Mouse (Mus musculus) thymus, postnatal 25 days (tissue): ENCODE data around the gene Nbeal2.
A peak's percentile ranks its signal among the peaks of the same experiment; 100 is the strongest.

Experiments
- DNase-seq: peaks from one replicate; pipeline ENCODE4 v3.0.0; 2022

The Nbeal2 gene

GRCm38 (mm10) chr9:110673107-110673752, 19.3 kb upstream of the Nbeal2 start:
- no peak for DNase-seq

GRCm38 (mm10) chr9:110672462-110673106, 18.6 kb upstream of the Nbeal2 start:
- DNase-seq, result peak; percentile 34

- DNase-seq, result no peak
These were observed 15.8 kb upstream of the Nbeal2 start for GRCm38 (mm10) chr9:110669785-110670184.

GRCm38 (mm10) chr9:110668601-110669293, 14.8 kb upstream of the Nbeal2 start:
- no peak for DNase-seq

- no peak for DNase-seq
These were observed 13.4 kb upstream of the Nbeal2 start for GRCm38 (mm10) chr9:110667219-110667836.

GRCm38 (mm10) chr9:110666374-110666773, 12.4 kb upstream of the Nbeal2 start:
- DNase-seq, result no peak

- DNase-seq, result no peak
These were observed 12.0 kb upstream of the Nbeal2 start for GRCm38 (mm10) chr9:110665912-110666311.

GRCm38 (mm10) chr9:110662844-110663243, 8.9 kb upstream of the Nbeal2 start:
- DNase-seq, result no peak

GRCm38 (mm10) chr9:110660856-110661612, 7.1 kb upstream of the Nbeal2 start:
- no peak for DNase-seq

GRCm38 (mm10) chr9:110660208-110660607, 6.2 kb upstream of the Nbeal2 start:
- no peak for DNase-seq

- DNase-seq, result no peak
These were observed 5.6 kb upstream of the Nbeal2 start for GRCm38 (mm10) chr9:110659521-110659920.

- peak; percentile 37 for DNase-seq
These were observed 3.6 kb upstream of the Nbeal2 start for GRCm38 (mm10) chr9:110657474-110658078.

- peak; percentile 94 for DNase-seq
These were observed 2.6 kb upstream of the Nbeal2 start, which contains the start of gene Ccdc12 for GRCm38 (mm10) chr9:110656249-110657221. Ccdc12 (plus strand) TSS chr9:110656503.

- DNase-seq, result no peak
These were observed 1.7 kb upstream of the Nbeal2 start for GRCm38 (mm10) chr9:110655651-110656007.

- DNase-seq, result no peak
These were observed 1.0 kb upstream of the Nbeal2 start for GRCm38 (mm10) chr9:110654726-110655650.

- peak; percentile 44 for DNase-seq
These were observed 852 bp downstream of the Nbeal2 start for GRCm38 (mm10) chr9:110652963-110653654.

GRCm38 (mm10) chr9:110651931-110652722, 1.8 kb downstream of the Nbeal2 start:
- DNase-seq, result peak; percentile 71

GRCm38 (mm10) chr9:110649775-110650174, 4.2 kb downstream of the Nbeal2 start:
- no peak for DNase-seq
